Mouse (Mus musculus): ENCODE results near the gene Gm20715. TPM values are rescaled to one million over a fixed set of nuclear protein-coding genes. Genes with fewer than 3 reads are reported as not detected.

Gene Gm20715
- polyA plus RNA-seq (2011; ENCODE audit: insufficient read depth, insufficient read length, low read depth, missing spikeins), result 0.32 and 0.34 TPM in 2 replicates

GRCm38 (mm10) chr7:6410043-6410442 is at the start of gene Gm20715:
Gene Gm20715 (plus strand): TSS chr7:6410277.
- H3K4me3 ChIP-seq (ENCODE audit: low read depth, low read length), result no peak within 1 kb of the TSS
- no peaks in the 10 kb centered on the region for H3K4me1 ChIP-seq (ENCODE audit: control insufficient read depth, insufficient read depth, low read length)
- no peaks in the 10 kb centered on the region for H3K9me3 ChIP-seq (replicated peaks; ENCODE audit: control insufficient read depth, insufficient read depth, low read length, poor library complexity, severe bottlenecking)
- TF ChIP-seq CTCF (IDR thresholded peaks at IDR 0.05; ENCODE audit: low read depth, low read length) (peak; percentile 36), POLR2A (IDR thresholded peaks at IDR 0.05; ENCODE audit: insufficient read depth, low read length) (no peak), EP300 (IDR thresholded peaks at IDR 0.05; ENCODE audit: insufficient read depth, low read depth, low read length) (peak; percentile 91)
- H3K27me3 ChIP-seq (ENCODE audit: control insufficient read depth, insufficient read depth, low read length, poor library complexity, severe bottlenecking), result no peaks in the 10 kb centered on the region
- no peak within 1 kb of the TSS for H3K27ac ChIP-seq (ENCODE audit: insufficient read depth, low read length)
- no peaks in the 10 kb centered on the region for H3K36me3 ChIP-seq (ENCODE audit: control insufficient read depth, insufficient read depth, low read length, poor library complexity, severe bottlenecking)
- no peak within 1 kb of the TSS for H3K9ac ChIP-seq (ENCODE audit: low read depth, poor library complexity, severe bottlenecking)

GRCm38 (mm10) chr7:6360477-6361060 is 49.5 kb upstream of the Gm20715 start:
- TF ChIP-seq CTCF (IDR thresholded peaks at IDR 0.05; ENCODE audit: low read depth, low read length) (no peak), EP300 (IDR thresholded peaks at IDR 0.05; ENCODE audit: insufficient read depth, low read depth, low read length) (no peak), POLR2A (IDR thresholded peaks at IDR 0.05; ENCODE audit: insufficient read depth, low read length) (no peak)
- H3K27me3 ChIP-seq (ENCODE audit: control insufficient read depth, insufficient read depth, low read length, poor library complexity, severe bottlenecking), result no peaks in the 10 kb centered on the region
- no peak overlapping the region for H3K27ac ChIP-seq (ENCODE audit: insufficient read depth, low read length)
- no peak overlapping the region for H3K9ac ChIP-seq (ENCODE audit: low read depth, poor library complexity, severe bottlenecking)
- H3K9me3 ChIP-seq (replicated peaks; ENCODE audit: control insufficient read depth, insufficient read depth, low read length, poor library complexity, severe bottlenecking), result no peaks in the 10 kb centered on the region
- H3K36me3 ChIP-seq (ENCODE audit: control insufficient read depth, insufficient read depth, low read length, poor library complexity, severe bottlenecking), result no peaks in the 10 kb centered on the region
- peaks cover 2% of the 10 kb centered on the region for H3K4me1 ChIP-seq (ENCODE audit: control insufficient read depth, insufficient read depth, low read length)
- no peak overlapping the region for H3K4me3 ChIP-seq (ENCODE audit: low read depth, low read length)

GRCm38 (mm10) chr7:6361756-6362155 is 48.3 kb upstream of the Gm20715 start:
- Histone ChIP-seq H3K4me3 (ENCODE audit: low read depth, low read length) (peak overlapping the region; percentile 83), H3K36me3 (ENCODE audit: control insufficient read depth, insufficient read depth, low read length, poor library complexity, severe bottlenecking) (no peaks in the 10 kb centered on the region), H3K9me3 (replicated peaks; ENCODE audit: control insufficient read depth, insufficient read depth, low read length, poor library complexity, severe bottlenecking) (no peaks in the 10 kb centered on the region), H3K27ac (ENCODE audit: insufficient read depth, low read length) (0 out of 2 replicates have a peak overlapping the region, but pooled peaks have one; percentile 31), H3K4me1 (ENCODE audit: control insufficient read depth, insufficient read depth, low read length) (peaks cover 2% of the 10 kb centered on the region), H3K9ac (ENCODE audit: low read depth, poor library complexity, severe bottlenecking) (peak overlapping the region; percentile 7), H3K27me3 (ENCODE audit: control insufficient read depth, insufficient read depth, low read length, poor library complexity, severe bottlenecking) (no peaks in the 10 kb centered on the region)
- TF ChIP-seq POLR2A (IDR thresholded peaks at IDR 0.05; ENCODE audit: insufficient read depth, low read length), result no peak

- peak overlapping the region; percentile 87 for H3K27ac ChIP-seq (ENCODE audit: insufficient read depth, low read length)
- H3K4me1 ChIP-seq (ENCODE audit: control insufficient read depth, insufficient read depth, low read length), result peaks cover 2% of the 10 kb centered on the region
- H3K9me3 ChIP-seq (replicated peaks; ENCODE audit: control insufficient read depth, insufficient read depth, low read length, poor library complexity, severe bottlenecking), result no peaks in the 10 kb centered on the region
- H3K27me3 ChIP-seq (ENCODE audit: control insufficient read depth, insufficient read depth, low read length, poor library complexity, severe bottlenecking), result no peaks in the 10 kb centered on the region
- H3K36me3 ChIP-seq (ENCODE audit: control insufficient read depth, insufficient read depth, low read length, poor library complexity, severe bottlenecking), result no peaks in the 10 kb centered on the region
- H3K9ac ChIP-seq (ENCODE audit: low read depth, poor library complexity, severe bottlenecking), result peak overlapping the region; percentile 7
- TF ChIP-seq POLR2A (IDR thresholded peaks at IDR 0.05; ENCODE audit: insufficient read depth, low read length) (no peak), CTCF (IDR thresholded peaks at IDR 0.05; ENCODE audit: low read depth, low read length) (no peak), EP300 (IDR thresholded peaks at IDR 0.05; ENCODE audit: insufficient read depth, low read depth, low read length) (no peak)
- peak overlapping the region; percentile 83 for H3K4me3 ChIP-seq (ENCODE audit: low read depth, low read length)
Observed at GRCm38 (mm10) chr7:6362268-6363046, 47.6 kb upstream of the Gm20715 start.

GRCm38 (mm10) chr7:6363047-6363488 is 47.0 kb upstream of the Gm20715 start, which contains the start of gene Zfp78:
Gene Zfp78 (plus strand): TSS chr7:6363280.
- no peak for TF ChIP-seq CTCF (IDR thresholded peaks at IDR 0.05; ENCODE audit: low read depth, low read length)
- TF ChIP-seq POLR2A (IDR thresholded peaks at IDR 0.05; ENCODE audit: insufficient read depth, low read length), result no peak
- TF ChIP-seq EP300 (IDR thresholded peaks at IDR 0.05; ENCODE audit: insufficient read depth, low read depth, low read length), result no peak
- Histone ChIP-seq H3K9me3 (replicated peaks; ENCODE audit: control insufficient read depth, insufficient read depth, low read length, poor library complexity, severe bottlenecking) (no peaks in the 10 kb centered on the region), H3K27ac (ENCODE audit: insufficient read depth, low read length) (peak within 1 kb of the TSS; percentile 87)

GRCm38 (mm10) chr7:6364761-6365160 is 45.3 kb upstream of the Gm20715 start:
- Histone ChIP-seq H3K27me3 (ENCODE audit: control insufficient read depth, insufficient read depth, low read length, poor library complexity, severe bottlenecking) (no peaks in the 10 kb centered on the region), H3K4me1 (ENCODE audit: control insufficient read depth, insufficient read depth, low read length) (peaks cover 2% of the 10 kb centered on the region), H3K4me3 (ENCODE audit: low read depth, low read length) (no peak overlapping the region), H3K9me3 (replicated peaks; ENCODE audit: control insufficient read depth, insufficient read depth, low read length, poor library complexity, severe bottlenecking) (no peaks in the 10 kb centered on the region), H3K9ac (ENCODE audit: low read depth, poor library complexity, severe bottlenecking) (no peak overlapping the region), H3K36me3 (ENCODE audit: control insufficient read depth, insufficient read depth, low read length, poor library complexity, severe bottlenecking) (no peaks in the 10 kb centered on the region), H3K27ac (ENCODE audit: insufficient read depth, low read length) (0 out of 2 replicates have a peak overlapping the region, but pooled peaks have one; percentile 24)
- TF ChIP-seq EP300 (IDR thresholded peaks at IDR 0.05; ENCODE audit: insufficient read depth, low read depth, low read length) (no peak), POLR2A (IDR thresholded peaks at IDR 0.05; ENCODE audit: insufficient read depth, low read length) (no peak), CTCF (IDR thresholded peaks at IDR 0.05; ENCODE audit: low read depth, low read length) (no peak)

More at GRCm38 (mm10) chr7:6363047-6363488, 47.0 kb upstream of the Gm20715 start, which contains the start of gene Zfp78:
- peak within 1 kb of the TSS; percentile 50 for H3K9ac ChIP-seq (ENCODE audit: low read depth, poor library complexity, severe bottlenecking)
- no peaks in the 10 kb centered on the region for H3K27me3 ChIP-seq (ENCODE audit: control insufficient read depth, insufficient read depth, low read length, poor library complexity, severe bottlenecking)
- no peaks in the 10 kb centered on the region for H3K36me3 ChIP-seq (ENCODE audit: control insufficient read depth, insufficient read depth, low read length, poor library complexity, severe bottlenecking)
- H3K4me1 ChIP-seq (ENCODE audit: control insufficient read depth, insufficient read depth, low read length), result peaks cover 2% of the 10 kb centered on the region
- H3K4me3 ChIP-seq (ENCODE audit: low read depth, low read length), result peak within 1 kb of the TSS; percentile 83

Measured in ES-Bruce4 (cell line).